Mouse (Mus musculus) regulatory T cell (primary cell): ENCODE data around the gene Gpr33.

Experiments
- in situ Hi-C: fragments of 300-600 bp; cut with MboI, MseI; formaldehyde crosslinking; loops from one replicate; pipeline ENCODE4 v1.15.1; 2025; ENCODE audit warnings: high pct_unique_total_duplicates

Gene Gpr33

GRCm38 (mm10) chr12:51988536-51988935 lies 39.3 kb downstream of the Gpr33 start:
- in situ Hi-C loops = no loop called here

- in situ Hi-C loops = no loop called here
These were observed 42.0 kb downstream of the Gpr33 start for GRCm38 (mm10) chr12:51985826-51986225.

GRCm38 (mm10) chr12:51985163-51985748 lies 42.6 kb downstream of the Gpr33 start:
- in situ Hi-C loops = no loop called here

GRCm38 (mm10) chr12:51983625-51984024 lies 44.2 kb downstream of the Gpr33 start:
- in situ Hi-C loops = no loop called here

- in situ Hi-C loops = no loop called here
These were observed 51.3 kb downstream of the Gpr33 start for GRCm38 (mm10) chr12:51976531-51976930.

- in situ Hi-C loops = no loop called here
These were observed 53.5 kb downstream of the Gpr33 start for GRCm38 (mm10) chr12:51974381-51974780.
